Mouse (Mus musculus) adrenal gland, adult 18-20 months (tissue): ENCODE data around the gene Naa80. TPM values are rescaled to one million over a fixed set of nuclear protein-coding genes. Genes with fewer than 3 reads are reported as not detected.
"Not testable (repeated sequence)": the region's sequence is repeated elsewhere in the genome, so short reads cannot be mapped to it uniquely, and the experiment has no call there.

Experiments used
- DNase-seq, 2 experiments: peaks; one replicate each; pipeline ENCODE4 v3.0.0; 2021 to 2022; ENCODE audit warnings: low spot score in 2 of 2
- total RNA-seq, 2 experiments: library from RNA; stranded (reverse); gene quantifications; 1 replicate in 1 of 2; 2 replicates in 1 of 2; pipeline ENCODE4 v1.2.3; 2021

The Naa80 gene
- total RNA-seq, 2 experiments from 2014 or later = 13.3 to 16.5 TPM

GRCm38 (mm10) chr9:107550491-107551116 lies 28.1 kb upstream of the Naa80 start:
- DNase-seq = no peak

- DNase-seq = peak; percentile 64 to 72
Measured at GRCm38 (mm10) chr9:107551117-107551889, 27.4 kb upstream of the Naa80 start, which contains the start of gene Rassf1. TSS of gene Rassf1 (plus strand) at chr9:107551555.

DNA sequence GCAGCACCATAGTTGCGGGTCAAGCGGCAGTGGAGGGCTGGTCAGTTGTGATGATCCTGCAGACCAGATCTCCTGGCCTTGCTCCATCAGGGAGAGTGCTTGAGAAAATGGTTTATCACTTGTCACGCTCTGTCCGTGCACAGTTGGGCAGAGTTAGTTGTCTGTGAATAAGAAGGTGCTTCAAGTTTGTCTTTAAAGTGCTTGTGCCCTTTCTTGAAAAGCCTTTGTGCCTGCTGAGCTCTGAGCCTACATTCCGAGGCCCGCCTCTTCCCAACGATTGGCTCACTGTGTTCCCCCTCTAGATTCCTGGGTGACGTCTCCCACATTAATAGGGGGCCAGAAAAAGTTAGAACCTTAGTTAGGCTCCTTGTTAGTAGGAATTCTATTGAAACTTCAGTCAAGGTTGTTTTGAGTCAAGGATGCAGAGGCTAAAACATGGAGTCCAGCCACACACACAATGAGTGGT lies 26.8 kb upstream of the Naa80 start:
- DNase-seq = no peak

DNA sequence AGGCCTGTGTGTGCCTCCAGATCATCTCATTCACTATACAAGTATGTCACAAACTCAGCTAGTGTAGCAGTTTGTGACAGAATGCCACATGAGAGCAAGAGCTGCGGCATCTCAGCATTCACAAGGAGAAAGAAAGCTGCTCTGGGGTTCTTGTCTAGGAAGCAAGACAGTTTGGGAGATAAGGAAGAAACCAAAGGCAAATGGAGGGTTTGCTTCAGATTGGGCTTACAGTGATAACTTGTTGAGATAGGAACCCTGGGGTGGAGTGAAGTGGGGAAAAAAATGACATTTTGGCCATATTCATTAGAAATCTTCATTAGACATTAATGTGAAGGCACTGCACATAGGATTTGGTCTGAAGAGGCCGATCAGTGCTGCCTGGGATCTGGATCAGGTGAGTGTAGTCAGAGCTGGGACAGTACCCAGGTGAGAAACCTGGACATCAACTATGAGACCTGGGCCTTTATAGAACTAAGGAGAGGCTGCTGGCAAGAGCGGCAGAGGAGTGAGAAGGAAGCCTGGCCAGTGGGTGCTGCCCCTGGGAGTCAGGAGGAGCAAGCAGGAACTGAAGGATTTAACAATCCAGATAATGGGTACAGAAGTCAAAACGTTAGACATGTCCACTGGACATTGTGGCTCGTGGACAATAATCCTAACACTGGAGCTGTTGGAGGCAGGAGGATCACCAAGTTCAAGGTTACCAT lies 25.8 kb upstream of the Naa80 start:
- no peak for DNase-seq

DNA sequence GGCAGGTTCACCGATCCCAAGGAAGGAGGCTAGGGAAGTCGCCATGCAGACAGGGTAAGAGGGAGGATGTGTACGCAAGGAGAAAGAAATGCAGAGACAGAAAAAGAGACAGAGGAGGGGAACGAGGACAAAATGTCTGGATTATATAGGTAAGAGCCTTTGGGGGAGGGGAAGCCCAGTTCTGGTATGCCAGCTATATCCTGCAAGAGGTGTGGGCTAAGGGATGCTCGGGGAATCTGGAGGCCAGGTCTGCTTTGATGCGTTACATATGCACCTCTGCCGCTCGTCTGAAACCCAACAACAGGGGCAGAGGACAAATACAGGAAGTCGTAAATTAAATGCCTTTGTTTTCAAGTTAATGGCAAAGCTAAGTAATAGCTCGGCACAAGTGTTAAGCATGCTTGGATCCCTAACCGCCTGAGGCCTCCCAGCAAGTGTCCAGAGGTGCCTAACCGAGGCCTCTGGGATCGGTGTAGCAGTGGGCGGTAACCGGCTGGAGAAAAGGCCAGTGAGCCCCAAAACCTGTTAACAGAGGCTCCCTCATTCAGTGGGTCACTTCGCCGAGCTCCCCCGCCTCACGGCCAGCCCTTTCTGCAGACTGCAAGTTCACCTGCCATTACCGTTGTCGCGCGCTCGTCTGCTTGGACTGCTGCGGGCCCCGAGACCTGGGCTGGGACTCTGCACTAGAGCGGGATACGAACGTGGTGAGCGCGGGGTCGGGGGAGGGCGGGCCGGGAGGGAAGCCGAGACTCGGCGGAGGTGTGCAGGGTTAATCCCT lies 25.0 kb upstream of the Naa80 start:
- peak in 1 of 2 experiments; percentile 54 for DNase-seq

DNA sequence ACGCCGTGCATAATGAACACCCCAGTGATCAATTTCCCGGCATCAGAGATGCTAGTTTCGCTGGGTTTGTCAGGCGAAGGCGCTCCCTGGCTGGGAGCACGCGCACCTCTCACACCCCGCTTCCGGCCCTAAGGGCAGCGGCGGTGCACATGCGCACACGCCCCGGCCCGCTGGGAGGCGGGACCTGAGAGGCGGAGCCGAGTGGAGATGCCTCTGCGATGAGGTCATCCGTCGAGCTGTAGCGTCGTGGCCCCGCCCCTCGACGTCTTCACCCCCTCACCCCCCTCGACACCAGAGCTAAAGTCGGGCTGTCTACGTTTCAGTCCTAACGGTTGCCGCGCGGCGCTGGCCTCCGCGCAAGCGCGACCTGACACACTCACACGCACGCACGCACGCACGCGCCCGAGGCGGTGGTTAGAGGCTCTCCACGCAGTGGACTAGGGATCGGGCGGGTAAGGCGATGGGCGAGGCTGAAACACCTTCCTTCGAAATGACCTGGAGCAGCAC lies 24.3 kb upstream of the Naa80 start:
- DNase-seq = peak; percentile 89 to 93

DNA sequence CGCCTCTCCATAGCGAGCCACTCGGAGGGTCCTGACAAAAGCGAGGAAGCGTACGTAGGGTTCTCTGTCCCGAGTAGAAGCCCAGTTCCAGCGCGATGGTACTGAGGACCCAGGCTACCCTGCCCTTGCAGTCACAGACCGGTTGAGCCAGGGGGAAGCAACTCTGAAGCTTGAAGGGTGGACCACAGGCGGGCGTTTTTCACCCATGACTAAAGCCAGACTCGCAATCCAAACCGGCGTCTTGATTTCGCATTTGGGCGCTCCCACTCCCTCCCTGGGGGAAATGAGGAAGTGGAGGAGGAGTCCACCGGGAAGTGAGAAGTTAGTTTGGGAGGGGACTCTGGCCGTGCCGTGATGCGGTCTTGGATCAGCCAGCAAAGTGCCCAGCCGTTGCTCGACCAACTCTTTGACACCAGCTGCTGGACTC lies 23.6 kb upstream of the Naa80 start:
- peak; percentile 53 to 57 for DNase-seq

GRCm38 (mm10) chr9:107555701-107556100 lies 23.0 kb upstream of the Naa80 start:
- DNase-seq = no peak

GRCm38 (mm10) chr9:107556346-107556745 lies 22.3 kb upstream of the Naa80 start:
- DNase-seq = no peak

DNA sequence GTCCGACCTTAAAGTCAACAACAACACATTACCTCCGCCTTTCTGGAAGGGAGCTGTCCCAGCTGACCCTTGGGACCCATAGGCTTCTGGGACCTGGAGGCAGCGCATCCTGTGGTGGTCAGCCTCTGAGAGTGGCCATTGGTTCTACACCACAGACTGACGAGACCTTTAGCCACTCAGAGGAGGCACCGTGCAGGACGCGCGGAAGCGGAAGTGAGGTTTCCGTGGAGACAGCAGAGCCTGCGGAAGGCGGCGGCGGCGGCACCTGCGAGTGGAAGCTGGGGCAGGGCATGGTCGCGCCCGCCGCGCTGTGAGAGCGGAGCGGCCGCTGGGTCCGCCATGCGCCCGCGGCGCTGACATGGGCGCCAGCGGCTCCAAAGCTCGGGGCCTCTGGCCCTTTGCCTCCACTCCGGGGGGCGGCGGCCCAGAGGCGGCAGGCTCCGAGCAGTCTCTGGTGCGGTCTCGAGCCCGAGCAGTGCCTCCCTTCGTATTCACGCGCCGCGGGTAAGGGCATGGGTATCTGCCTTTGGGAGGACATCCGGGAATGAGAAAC lies 15.6 kb upstream of the Naa80 start, which contains the start of gene Tusc2:
Gene Tusc2 (plus strand): TSS at position 227 of the 553 bp plus-strand sequence.
- peak; percentile 85 to 86 for DNase-seq

DNA sequence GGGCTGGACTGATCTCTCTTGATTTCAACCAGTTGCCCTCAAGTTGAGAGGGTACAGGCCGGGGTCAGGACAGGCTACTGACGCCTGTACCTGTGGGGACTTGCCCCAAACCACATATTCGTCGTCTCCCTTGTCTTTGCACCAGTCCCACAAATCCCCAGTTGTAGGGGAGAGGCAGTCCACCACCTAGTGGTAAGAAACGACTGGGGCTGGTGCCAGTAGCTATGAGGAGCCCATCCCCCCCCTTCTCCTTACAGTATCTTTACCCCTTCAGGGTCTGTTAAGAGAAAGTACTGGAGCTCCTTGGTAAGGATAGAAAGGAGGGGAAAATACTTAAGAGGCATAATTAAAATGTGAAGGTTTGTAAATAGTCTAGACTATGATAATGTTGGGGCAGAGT lies 13.1 kb upstream of the Naa80 start:
- not testable (repeated sequence) for DNase-seq

DNA sequence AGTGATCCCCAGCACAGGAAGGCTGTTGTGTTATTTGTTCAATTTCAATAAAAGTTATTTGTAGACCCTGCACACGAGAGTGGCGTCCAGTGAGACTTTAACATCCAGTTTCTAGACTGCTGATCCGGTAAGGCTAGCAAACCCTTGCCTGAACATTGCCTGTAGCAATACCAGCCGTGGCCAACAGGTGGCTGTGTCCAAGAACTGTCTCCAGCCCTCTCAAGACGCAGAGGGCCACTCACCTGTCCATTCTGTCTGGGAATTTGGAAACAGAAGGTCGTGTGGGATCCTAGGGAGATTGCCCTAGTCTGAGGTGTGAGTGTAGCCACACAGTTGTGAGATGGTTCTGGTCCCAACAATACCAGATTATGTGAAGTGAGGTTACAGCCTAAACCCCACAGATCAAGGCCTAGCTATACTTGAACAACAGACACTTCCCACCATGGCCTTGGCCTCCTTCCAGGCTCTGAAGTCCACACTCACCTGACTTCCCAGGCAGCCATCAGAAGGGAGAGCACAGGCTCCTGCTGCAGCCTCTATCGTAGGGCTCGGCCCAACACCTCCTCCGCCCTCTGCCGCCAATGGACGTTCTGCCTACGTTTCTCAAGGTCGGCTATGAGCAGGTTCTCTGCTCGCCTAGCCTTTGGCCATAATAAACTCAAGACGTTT lies 12.5 kb upstream of the Naa80 start:
- DNase-seq = peak; percentile 83 to 90

GRCm38 (mm10) chr9:107566855-107567254 lies 11.8 kb upstream of the Naa80 start:
- no peak for DNase-seq

- no peak for DNase-seq
Measured at GRCm38 (mm10) chr9:107567702-107568319, 10.9 kb upstream of the Naa80 start, which contains the start of gene Hyal2. TSS of gene Hyal2 (plus strand) at chr9:107567945.

DNA sequence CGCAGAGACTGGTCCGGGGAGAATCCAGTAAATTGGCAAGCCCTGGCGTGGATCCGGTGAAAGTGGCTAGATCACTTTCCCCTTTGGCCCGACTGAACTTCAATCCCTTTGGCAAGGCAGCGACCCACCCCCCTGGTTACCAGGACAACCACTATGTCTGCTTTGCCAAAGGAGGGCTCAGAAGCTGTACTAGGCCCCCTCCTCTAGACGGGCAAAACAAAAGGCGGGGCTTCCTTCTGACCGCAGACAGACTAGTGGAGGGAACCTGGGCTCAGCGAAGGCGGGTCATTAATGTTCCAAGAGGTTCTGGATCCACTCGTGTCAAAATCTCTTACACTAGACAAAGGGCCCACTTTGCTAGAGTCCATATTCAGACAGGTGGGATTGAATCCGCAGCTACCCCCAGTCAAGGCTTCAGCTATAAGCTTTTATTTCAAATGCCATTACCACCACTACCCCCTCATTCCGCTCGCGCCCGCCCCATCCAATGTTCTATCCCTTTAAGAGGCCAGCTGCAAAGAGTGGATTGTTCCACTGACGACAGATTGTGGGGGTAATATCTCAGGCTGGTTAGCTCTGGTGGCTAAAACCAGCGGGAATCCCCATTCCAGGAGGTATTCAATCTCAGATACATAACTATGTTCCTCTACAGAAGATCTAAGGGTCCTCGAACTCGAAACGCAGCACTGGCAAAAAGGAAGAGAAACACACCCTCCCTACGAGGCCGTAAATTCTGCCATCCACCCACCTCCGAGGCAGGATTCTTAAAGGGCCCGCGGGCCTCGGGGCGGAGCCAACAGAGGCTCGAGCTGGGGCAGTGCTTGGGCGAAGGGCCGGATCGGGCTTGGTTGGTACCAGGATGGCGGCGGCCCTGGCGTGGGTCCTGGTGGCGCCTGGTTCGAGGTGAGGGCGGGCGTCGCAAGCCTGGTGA lies 10.1 kb upstream of the Naa80 start:
- DNase-seq = peak; percentile 77 to 80

- no peak for DNase-seq
Measured at GRCm38 (mm10) chr9:107569270-107569669, 9.4 kb upstream of the Naa80 start.

GRCm38 (mm10) chr9:107570016-107570415 lies 8.7 kb upstream of the Naa80 start:
- DNase-seq = no peak

DNA sequence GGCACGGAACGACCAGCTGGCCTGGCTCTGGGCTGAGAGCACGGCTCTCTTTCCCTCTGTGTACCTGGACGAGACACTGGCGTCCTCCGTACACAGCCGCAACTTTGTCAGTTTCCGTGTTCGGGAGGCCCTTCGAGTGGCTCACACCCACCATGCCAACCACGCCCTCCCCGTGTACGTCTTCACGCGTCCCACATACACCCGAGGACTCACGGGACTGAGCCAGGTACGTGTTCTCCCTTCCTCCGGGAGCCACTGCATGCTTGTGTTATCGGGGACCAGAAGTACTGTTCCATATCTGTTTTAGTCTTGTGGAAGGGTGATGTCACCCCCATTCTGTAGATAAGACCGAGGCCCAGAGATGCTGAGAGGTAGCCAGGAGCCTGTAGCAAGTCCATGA lies 7.8 kb upstream of the Naa80 start:
- DNase-seq = no peak
